Mouse (Mus musculus) G1E (cell line): ENCODE results near the gene Qprt. TPM values are rescaled to one million over a fixed set of nuclear protein-coding genes. Genes with fewer than 3 reads are reported as not detected.
A peak's percentile ranks its signal among the peaks of the same experiment; 100 is the strongest.

Source experiments
- ATAC-seq: 2 replicates; pipeline ENCODE4 v1.8.0; 2016; ENCODE audit warnings: mild to moderate bottlenecking; ENCODE audit not compliant: insufficient number of reproducible peaks, poor library complexity, low FRiP score, severe bottlenecking; ENCODE audit errors: extremely low read depth
- DNase-seq: peaks from one replicate; pipeline ENCODE4 v3.0.0; 2012; ENCODE audit warnings: low spot score
- H3K27me3 ChIP-seq: 2 replicates; pipeline ENCODE4 v1.6.1; 2012; ENCODE audit warnings: mild to moderate bottlenecking, low read length, inconsistent platforms; ENCODE audit not compliant: insufficient read depth
- H3K36me3 ChIP-seq: replicated peaks from 2 replicates; pipeline ENCODE3; 2012; ENCODE audit warnings: mild to moderate bottlenecking, inconsistent platforms
- H3K4me1 ChIP-seq: 2 replicates; pipeline ENCODE4 v1.6.1; 2012; ENCODE audit warnings: low read depth, low read length, inconsistent platforms, mixed read lengths; ENCODE audit not compliant: insufficient read depth
- H3K4me3 ChIP-seq: 2 replicates; pipeline ENCODE4 v1.5.1; 2012; ENCODE audit warnings: low read depth, mild to moderate bottlenecking, inconsistent platforms, low read length, moderate library complexity, mixed read lengths
- H3K9me3 ChIP-seq: replicated peaks from 2 replicates; pipeline ENCODE4 v1.6.1; 2012; ENCODE audit warnings: inconsistent platforms
- CTCF ChIP-seq: IDR thresholded peaks from 2 replicates; pipeline ENCODE4 v1.5.1; 2012; ENCODE audit warnings: low read depth, low read length, inconsistent platforms, mixed read lengths
- GATA1 ChIP-seq: IDR thresholded peaks from 2 replicates; pipeline ENCODE4 v1.6.1; 2012; ENCODE audit warnings: borderline replicate concordance, low read length, inconsistent platforms, mixed read lengths
- GATA2 ChIP-seq: IDR thresholded peaks from 2 replicates; pipeline ENCODE4 v1.6.1; 2012; ENCODE audit warnings: low read depth, low read length, inconsistent platforms, borderline replicate concordance
- POLR2AphosphoS5 ChIP-seq: IDR thresholded peaks from 2 replicates; pipeline ENCODE4 v1.6.1; 2012; ENCODE audit warnings: low read depth, low read length, inconsistent platforms; ENCODE audit not compliant: insufficient replicate concordance
- TAL1 ChIP-seq: conservative IDR thresholded peaks from 2 replicates; pipeline ENCODE4 v1.6.1; 2012; ENCODE audit warnings: low read depth, low read length, inconsistent platforms, mixed read lengths
- polyA plus RNA-seq: library from polyadenylated mRNA; stranded (reverse); fragments of >175 nt; gene quantifications from 2 replicates; pipeline ENCODE4 v1.2.3, GENCODE M21; 2012
- total RNA-seq, 2 experiments: library from RNA; stranded (forward) in 1 of 2; stranded (reverse) in 1 of 2; fragments of 200-1000 nt in 1 of 2; fragments of >200 nt in 1 of 2; fragmentation: Nextera tagmentation in 1 of 2; gene quantifications; 2 replicates each; pipeline ENCODE4 v1.2.3; 2014 to 2017

The Qprt gene
- total and polyA plus RNA-seq, 3 experiments, result 1.2 to 8.0 (median 2.0) TPM

GRCm38 (mm10) chr7:127112251-127112841 lies 9.7 kb downstream of the Qprt start:
- Histone ChIP-seq H3K4me1 (peaks cover 53% of the 10 kb centered on the region), H3K27me3 (no peaks in the 10 kb centered on the region), H3K4me3 (no peak overlapping the region), H3K36me3 (peaks cover 67% of the 10 kb centered on the region), H3K9me3 (no peaks in the 10 kb centered on the region)
- ATAC-seq, result no peak
- TF ChIP-seq POLR2AphosphoS5 (no peak), GATA1 (no peak), TAL1 (no peak), CTCF (no peak), GATA2 (no peak)
- DNase-seq, result no peak

GRCm38 (mm10) chr7:127111461-127111860 lies 10.6 kb downstream of the Qprt start:
- ATAC-seq (no peak), DNase-seq (no peak)
- peaks cover 51% of the 10 kb centered on the region for H3K4me1 ChIP-seq
- no peaks in the 10 kb centered on the region for H3K9me3 ChIP-seq
- TF ChIP-seq CTCF (peak; percentile 80), TAL1 (no peak), GATA2 (no peak)
- no peaks in the 10 kb centered on the region for H3K27me3 ChIP-seq
- H3K4me3 ChIP-seq, result no peak overlapping the region
- H3K36me3 ChIP-seq, result peaks cover 74% of the 10 kb centered on the region

DNA sequence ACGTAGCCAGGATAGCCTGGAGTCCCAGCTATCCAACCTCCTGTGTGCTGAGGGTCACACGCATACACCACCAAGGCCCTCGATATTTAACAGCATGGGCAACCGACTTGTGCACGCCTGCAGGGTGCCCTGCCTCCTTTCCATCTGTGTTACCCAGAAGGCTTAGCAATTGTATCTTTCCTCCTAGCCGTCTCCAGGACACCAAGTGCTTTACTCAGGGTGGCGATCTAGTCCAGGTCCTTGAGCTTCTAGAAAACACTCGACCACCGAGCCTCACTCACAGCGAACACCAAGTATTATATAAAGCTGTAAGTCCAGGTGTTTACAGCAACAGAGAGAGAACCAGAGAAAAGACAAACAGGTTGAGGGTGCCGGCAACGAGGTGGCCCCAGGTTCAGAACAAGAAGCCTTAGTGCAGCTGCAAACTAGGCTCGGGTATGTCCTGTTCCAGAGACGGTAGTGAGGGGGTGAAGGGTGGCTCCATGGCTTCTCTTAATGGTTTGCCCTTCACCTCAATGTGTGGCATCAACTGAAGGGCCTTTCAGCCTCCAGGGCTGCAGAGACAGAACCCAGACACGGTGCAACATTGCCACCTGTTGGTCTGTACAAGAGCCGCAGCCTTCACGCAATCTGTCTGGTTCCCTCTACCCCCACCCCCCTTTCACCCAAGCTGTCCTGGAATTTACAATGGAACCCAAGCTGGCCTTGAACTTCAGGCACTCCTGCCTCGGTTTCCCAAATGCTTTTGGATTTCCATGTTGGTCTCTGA lies 11.6 kb downstream of the Qprt start:
- DNase-seq (peak; percentile 60), ATAC-seq (no peak)
- no peaks in the 10 kb centered on the region for H3K27me3 ChIP-seq
- TF ChIP-seq CTCF (peak; percentile 81), GATA1 (no peak), POLR2AphosphoS5 (no peak)
- H3K9me3 ChIP-seq, result no peaks in the 10 kb centered on the region
- H3K36me3 ChIP-seq, result peaks cover 72% of the 10 kb centered on the region
- peaks cover 44% of the 10 kb centered on the region for H3K4me1 ChIP-seq
- no peak overlapping the region for H3K4me3 ChIP-seq

- TF ChIP-seq POLR2AphosphoS5, result no peak
- TF ChIP-seq GATA1, result no peak
- no peak for TF ChIP-seq TAL1
- no peak for TF ChIP-seq GATA2
- TF ChIP-seq CTCF, result no peak
- H3K36me3 ChIP-seq, result peaks cover 39% of the 10 kb centered on the region
- H3K27me3 ChIP-seq, result no peaks in the 10 kb centered on the region; the same call in 1 of the 2 replicates
- peaks cover 31% of the 10 kb centered on the region for H3K4me1 ChIP-seq
- no peak for DNase-seq
- H3K9me3 ChIP-seq, result no peaks in the 10 kb centered on the region
- no peak overlapping the region for H3K4me3 ChIP-seq
- no peak for ATAC-seq
Measured at GRCm38 (mm10) chr7:127105551-127105950, 16.5 kb downstream of the Qprt start.

- TF ChIP-seq POLR2AphosphoS5 (no peak), CTCF (peak; percentile 58; the same call in 1 of the 2 replicates)
- DNase-seq (peak; percentile 75), ATAC-seq (peak; percentile 45; the same call in 1 of the 2 replicates)
- no peaks in the 10 kb centered on the region for H3K9me3 ChIP-seq
- peaks cover 32% of the 10 kb centered on the region for H3K4me1 ChIP-seq
- peaks cover 33% of the 10 kb centered on the region for H3K36me3 ChIP-seq
- H3K4me3 ChIP-seq, result no peak overlapping the region
- peaks cover 2% of the 10 kb centered on the region; the same call in 1 of the 2 replicates for H3K27me3 ChIP-seq
Measured at GRCm38 (mm10) chr7:127104560-127105332, 17.3 kb downstream of the Qprt start.

DNA sequence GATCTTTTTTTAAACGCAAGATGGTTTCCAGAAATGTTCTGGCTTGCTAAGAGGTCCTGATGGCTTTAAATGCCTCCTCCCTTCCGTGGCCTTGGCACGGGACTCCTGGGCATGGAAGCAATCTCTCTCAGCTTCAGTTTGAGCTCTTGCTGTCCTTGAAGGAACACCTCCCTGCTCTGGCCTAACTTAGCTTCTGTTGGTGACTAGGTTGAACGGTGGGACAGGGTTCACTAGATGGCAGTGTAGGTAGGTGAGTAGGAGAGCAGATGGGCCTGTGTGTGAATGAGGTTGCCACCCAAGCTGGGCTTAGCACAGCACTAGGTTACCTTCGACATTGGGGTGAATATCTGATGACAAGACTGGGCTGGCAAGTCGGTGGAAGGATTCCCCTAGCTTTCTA lies 18.1 kb downstream of the Qprt start:
- H3K4me3 ChIP-seq, result no peak overlapping the region
- peaks cover 2% of the 10 kb centered on the region; the same call in 1 of the 2 replicates for H3K27me3 ChIP-seq
- H3K9me3 ChIP-seq, result peaks cover under 1% of the 10 kb centered on the region
- ATAC-seq (no peak), DNase-seq (no peak)
- peaks cover 31% of the 10 kb centered on the region for H3K36me3 ChIP-seq
- peaks cover 37% of the 10 kb centered on the region for H3K4me1 ChIP-seq
- no peak for TF ChIP-seq TAL1
- no peak for TF ChIP-seq CTCF
- TF ChIP-seq GATA2, result no peak
- no peak for TF ChIP-seq GATA1
- no peak for TF ChIP-seq POLR2AphosphoS5
